9 mouse cellular contexts compared by ENCODE assay signal in the genomic region with DNA sequence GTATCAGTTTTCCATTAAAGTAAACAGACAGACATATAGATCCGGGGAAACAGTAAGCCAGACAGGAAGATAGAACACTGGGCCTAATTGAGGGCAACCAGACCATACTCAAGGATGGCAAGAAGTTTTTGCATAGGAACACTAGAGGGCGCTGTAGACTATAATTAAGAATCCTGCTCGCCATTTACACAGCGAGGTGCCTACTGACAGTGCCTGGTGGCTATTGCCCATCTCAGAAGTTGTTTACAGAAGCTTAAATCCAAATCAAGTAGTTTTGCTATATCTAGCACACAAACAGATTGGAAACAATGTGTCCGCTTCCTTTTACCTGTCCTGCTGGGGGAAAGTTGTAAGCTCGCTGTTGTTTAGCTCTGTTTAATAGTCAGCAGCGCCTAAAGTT. TPM values are rescaled to one million over a fixed set of nuclear protein-coding genes. Genes with fewer than 3 reads are reported as not detected.
DNase-seq lines count a peak whose midpoint lies in the region; ATAC-seq and TF ChIP-seq lines count a peak whose summit lies in the region.
"Had no signal": no experiment of that assay in that cellular context is flagged by ENCODE, and none has a peak within 500 bp of the region (broad histone marks: within the 10 kb centered on the region; RNA-seq: fewer than 3 reads in every experiment).

No protein-coding gene starts in this region.

- H3K36me3 ChIP-seq in intestine, embryonic 15.5 days = no peaks in the 10 kb centered on the region
- no peaks in the 10 kb centered on the region for H3K36me3 ChIP-seq in lung, embryonic 14.5 days (ENCODE audit: insufficient read depth)
- H3K36me3 ChIP-seq in small intestine, adult 2 months (ENCODE audit: control insufficient read depth, insufficient read depth, low read length) = no peaks in the 10 kb centered on the region
- H3K36me3 ChIP-seq: liver, embryonic 15.5 days had no signal

- no peak overlapping the region for H3K9ac ChIP-seq in intestine, embryonic 15.5 days
- H3K9ac ChIP-seq in lung, embryonic 14.5 days = no peak overlapping the region
- H3K9ac ChIP-seq: liver, embryonic 15.5 days had no signal

- no peaks in the 10 kb centered on the region for H3K27me3 ChIP-seq in intestine, embryonic 15.5 days (replicated peaks)
- H3K27me3 ChIP-seq in lung, embryonic 14.5 days (ENCODE audit: insufficient read depth, low read length) = no peaks in the 10 kb centered on the region
- no peaks in the 10 kb centered on the region for H3K27me3 ChIP-seq in small intestine, adult 2 months (ENCODE audit: control insufficient read depth, insufficient read depth, low read length)
- H3K27me3 ChIP-seq: liver, embryonic 15.5 days had no signal

- no peak for TF ChIP-seq POLR2A in embryonic fibroblast, embryonic 13.5 days (IDR thresholded peaks at IDR 0.05; ENCODE audit: low read depth, low read length)
- TF ChIP-seq POLR2A in small intestine, adult 2 months (IDR thresholded peaks at IDR 0.05; ENCODE audit: low read depth, low read length) = no peak

- TF ChIP-seq CTCF in embryonic fibroblast, embryonic 13.5 days (IDR thresholded peaks at IDR 0.05; ENCODE audit: borderline replicate concordance, insufficient read depth, low read length) = 0 out of 2 replicates have a peak, but pooled peaks have one; percentile 17
- peak; percentile 80 for TF ChIP-seq CTCF in lung, embryonic 14.5 days (IDR thresholded peaks at IDR 0.05; ENCODE audit: low read depth)
- peak; percentile 38; the same call in 1 of the 2 replicates for TF ChIP-seq CTCF in small intestine, adult 2 months (IDR thresholded peaks at IDR 0.05; ENCODE audit: extremely low read depth, insufficient read length, insufficient replicate concordance, low read depth, low read length)

- H3K4me2 ChIP-seq in intestine, embryonic 15.5 days (replicated peaks) = no peak overlapping the region
- no peak overlapping the region for H3K4me2 ChIP-seq in lung, embryonic 14.5 days
- H3K4me2 ChIP-seq: liver, embryonic 15.5 days had no signal

- peak; percentile 36 for DNase-seq in adrenal gland, postnatal 10 days
- DNase-seq in adrenal gland, adult 8-10 months = no peak
- peak; percentile 78 for DNase-seq in 3T3-L1 (ENCODE audit: low read depth, low spot score)
- peak; percentile 49 for DNase-seq in brain, embryonic 18.5 days (ENCODE audit: low read depth, low spot score)
- DNase-seq in lung, embryonic 14.5 days = peak; percentile 92

- ATAC-seq in intestine, embryonic 15.5 days = peak; percentile 82
- no peak; the same call in 1 of the 2 replicates for ATAC-seq in lung, embryonic 14.5 days (ENCODE audit: insufficient read depth)

- H3K9me3 ChIP-seq in intestine, embryonic 15.5 days = no peaks in the 10 kb centered on the region
- no peaks in the 10 kb centered on the region for H3K9me3 ChIP-seq in lung, embryonic 14.5 days (ENCODE audit: low read depth, low read length)
- H3K9me3 ChIP-seq: liver, embryonic 15.5 days had no signal

- H3K27ac ChIP-seq in embryonic fibroblast, embryonic 13.5 days (ENCODE audit: insufficient read depth, low read length) = no peak overlapping the region
- no peak overlapping the region for H3K27ac ChIP-seq in intestine, embryonic 15.5 days
- H3K27ac ChIP-seq in lung, embryonic 14.5 days (ENCODE audit: low read depth) = no peak overlapping the region
- H3K27ac ChIP-seq in small intestine, adult 2 months (ENCODE audit: insufficient read depth, low read depth, low read length) = no peak overlapping the region
- H3K27ac ChIP-seq: liver, embryonic 15.5 days had no signal

- H3K4me1 ChIP-seq in embryonic fibroblast, embryonic 13.5 days (ENCODE audit: control insufficient read depth, insufficient read depth, low read length) = no peaks in the 10 kb centered on the region
- H3K4me1 ChIP-seq in intestine, embryonic 15.5 days (replicated peaks) = no peaks in the 10 kb centered on the region
- H3K4me1 ChIP-seq in lung, embryonic 14.5 days (ENCODE audit: insufficient read depth) = no peaks in the 10 kb centered on the region
- H3K4me1 ChIP-seq in small intestine, adult 2 months (ENCODE audit: control insufficient read depth, insufficient read depth, insufficient read length, low read length) = no peaks in the 10 kb centered on the region

- no peak overlapping the region for H3K4me3 ChIP-seq in embryonic fibroblast, embryonic 13.5 days (ENCODE audit: insufficient read depth, low read length)
- H3K4me3 ChIP-seq in intestine, embryonic 15.5 days (replicated peaks) = no peak overlapping the region
- no peak overlapping the region for H3K4me3 ChIP-seq in lung, embryonic 14.5 days (ENCODE audit: low read depth, low read length)
- H3K4me3 ChIP-seq in small intestine, adult 2 months (ENCODE audit: low read depth, low read length) = no peak overlapping the region
- H3K4me3 ChIP-seq: liver, embryonic 15.5 days had no signal

- 34% methylated on average over 7 of the region's 7 CpGs for WGBS in intestine, embryonic 15.5 days
- WGBS in lung, embryonic 14.5 days = 36% methylated on average over 7 of the region's 7 CpGs
- 36% methylated on average over 7 of the region's 7 CpGs for WGBS in small intestine, adult 2 months

RNA-seq across cellular contexts. Expression of gene Rnf144b, which starts 29.9 kb away (rescaled TPM):
- 10 to 100 TPM; 10.1 to 13.7 TPM for total RNA-seq in adrenal gland, postnatal 10 days (2021)
- 1 to 10 TPM; 3.0 to 5.5 (median 4.8) TPM for total RNA-seq in adrenal gland, adult 8-10 months (2022)
- polyA plus RNA-seq in embryonic fibroblast, embryonic 13.5 days (2011; ENCODE audit: insufficient read length, low read depth, missing spikeins) = 1.4 and 1.5 TPM in 2 replicates
- polyA plus RNA-seq in intestine, embryonic 15.5 days (2015; fragmentation: Nextera tagmentation; extraction: Ambion mirVana) = 0.87 and 1.0 TPM in 2 replicates
- 1.2 and 1.5 TPM in 2 replicates for polyA plus RNA-seq in lung, embryonic 14.5 days (2014; fragmentation: Nextera tagmentation; extraction: Ambion mirVana)
- 1.6 and 2.4 TPM in 2 replicates for polyA plus RNA-seq in small intestine, adult 2 months (2012; rRNA removed)

RNA-seq across cellular contexts. Expression of gene Dek, which starts 46.4 kb away (rescaled TPM):
- total RNA-seq in adrenal gland, postnatal 10 days (2021) = 10 to 100 TPM; 74.0 to 84.1 TPM
- 10 to 100 TPM; 47.7 to 66.4 (median 59.1) TPM for total RNA-seq in adrenal gland, adult 8-10 months (2022)
- 85.5 and 157 TPM in 2 replicates for polyA plus RNA-seq in embryonic fibroblast, embryonic 13.5 days (2011; ENCODE audit: insufficient read length, low read depth, missing spikeins)
- polyA plus RNA-seq in intestine, embryonic 15.5 days (2015; fragmentation: Nextera tagmentation; extraction: Ambion mirVana) = 210 and 251 TPM in 2 replicates
- polyA plus RNA-seq in lung, embryonic 14.5 days (2014; fragmentation: Nextera tagmentation; extraction: Ambion mirVana) = 301 and 326 TPM in 2 replicates
- 8.7 and 27.7 TPM in 2 replicates for polyA plus RNA-seq in small intestine, adult 2 months (2012; rRNA removed)

Comparison
In these comparisons a context has a peak if more than half of its experiments do, and no peak if none do; other contexts are left out.
1. CTCF ChIP-seq: peak in every context shown above with its lines; median percentile 80 in lung, embryonic 14.5 days; 38 in small intestine, adult 2 months; 17 in embryonic fibroblast, embryonic 13.5 days.